Mouse (Mus musculus): ENCODE data around the gene Gsto2. TPM values are rescaled to one million over a fixed set of nuclear protein-coding genes. Genes with fewer than 3 reads are reported as not detected.

Gsto2 gene
- polyA plus RNA-seq, 2 experiments: 0.08 to 0.37 TPM

DNA sequence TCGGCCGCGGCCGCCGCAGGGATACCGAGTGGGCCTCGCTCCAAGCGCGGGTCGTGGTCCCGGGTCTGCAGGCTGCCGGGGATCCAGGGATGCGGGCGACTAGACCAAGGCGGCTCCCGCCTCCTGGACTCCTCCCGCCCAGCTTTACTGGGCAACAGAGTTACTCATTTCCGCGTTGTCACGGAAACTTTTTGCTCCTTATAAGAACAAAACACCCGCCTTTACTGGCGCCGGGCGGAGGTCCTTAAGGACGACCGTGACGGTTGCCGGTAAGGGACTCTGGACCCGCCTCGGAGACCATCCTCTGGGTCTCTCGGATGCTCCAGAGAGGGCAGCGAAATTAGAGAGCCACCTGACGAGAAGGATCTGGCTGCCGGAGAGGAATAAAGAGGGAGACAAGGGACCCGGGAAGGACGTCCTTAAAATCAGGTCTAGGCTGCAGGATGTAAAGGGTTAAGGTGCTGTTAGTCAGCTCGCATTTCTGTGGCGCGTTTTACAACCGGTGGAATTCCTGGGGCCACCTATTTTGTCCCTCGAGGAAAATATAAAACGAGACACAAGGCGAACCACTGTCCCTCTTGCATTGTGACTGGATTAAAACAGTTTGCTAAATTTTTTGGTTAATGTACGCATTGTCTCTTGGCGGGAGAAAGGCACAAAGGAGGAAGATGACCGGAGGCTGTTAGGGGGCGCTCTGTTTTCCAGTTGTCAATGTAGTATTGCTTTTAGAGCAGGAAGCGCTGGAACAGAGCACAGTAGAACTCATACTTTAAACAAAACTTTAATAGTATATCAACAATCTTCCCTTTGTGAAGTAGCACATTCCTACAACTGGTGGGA, 54.0 kb downstream of the Gsto2 start, which contains the start of the genes Cfap43 and Itprip:
Gene Cfap43, minus strand, starts transcription at position 162 of the 840 bp plus-strand sequence.
Gene Itprip, minus strand, starts transcription at position 174 of the 840 bp plus-strand sequence.
- WGBS (ENCODE audit: insufficient replicate concordance): under 1% methylated on average over 48 of the region's 48 CpGs
- TF ChIP-seq CTCF (IDR thresholded peaks at IDR 0.05; ENCODE audit: low read depth): peak; percentile 46
- peak; percentile 31 for TF ChIP-seq EP300 (IDR thresholded peaks at IDR 0.05; ENCODE audit: low read depth)
- H3K4me1 ChIP-seq (replicated peaks; ENCODE audit: control insufficient read depth in 2 of 2, insufficient read depth in 2 of 2, low read length in 1 of 2): peaks cover 10 to 19% of the 10 kb centered on the region in 2 experiments

DNA sequence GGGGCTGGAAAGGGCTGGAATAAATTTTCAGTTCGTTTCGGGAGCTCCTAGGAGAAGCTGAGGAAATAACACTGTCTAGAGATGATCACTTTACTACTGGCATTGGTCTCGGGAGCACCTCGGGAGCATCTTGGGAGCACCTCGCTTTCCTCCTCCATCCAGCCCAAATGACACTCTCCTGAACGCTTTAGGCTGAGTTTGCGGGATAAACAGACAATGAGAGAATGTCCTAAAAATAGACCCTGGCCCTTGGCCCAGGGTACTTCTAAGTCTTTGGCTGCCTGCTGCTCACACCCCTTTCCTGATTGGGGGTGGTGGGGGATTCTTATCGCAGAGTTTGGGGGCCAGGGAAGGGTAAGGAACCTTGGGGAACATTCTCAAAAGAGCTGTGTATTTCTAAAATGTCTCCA, 54.6 kb downstream of the Gsto2 start:
- Histone ChIP-seq H3K27me3 (ENCODE audit: control insufficient read depth, insufficient read depth, low read length) (no peaks in the 10 kb centered on the region), H3K4me3 (ENCODE audit: insufficient read depth in 1 of 2, low read depth in 2 of 2, low read length in 2 of 2) (peak overlapping the region; percentile 75 to 80; a peak in 3 of 4 replicates), H3K9ac (replicated peaks) (peak overlapping the region; percentile 88), H3K4me1 (replicated peaks; ENCODE audit: control insufficient read depth in 2 of 2, insufficient read depth in 2 of 2, low read length in 1 of 2) (peaks cover 10 to 19% of the 10 kb centered on the region in 2 experiments), H3K9me3 (ENCODE audit: control insufficient read depth, low read length) (no peaks in the 10 kb centered on the region), H3K36me3 (replicated peaks; ENCODE audit: control insufficient read depth, insufficient read depth, low read depth) (no peaks in the 10 kb centered on the region), H3K4me2 (ENCODE audit: low read depth) (peak overlapping the region; percentile 74), H3K27ac (peak overlapping the region; percentile 61)
- 2% methylated on average over 8 of the region's 8 CpGs for WGBS (ENCODE audit: insufficient replicate concordance)
- TF ChIP-seq CTCF (IDR thresholded peaks at IDR 0.05; ENCODE audit: low read depth) (no peak), EP300 (IDR thresholded peaks at IDR 0.05; ENCODE audit: low read depth) (no peak)
- ATAC-seq (ENCODE audit: insufficient read depth) (peak; percentile 18), DNase-seq (ENCODE audit: low read depth in 3 of 3, low spot score in 3 of 3) (no peak)

More for the DNA sequence above, 54.0 kb downstream of the Gsto2 start, which contains the start of the genes Cfap43 and Itprip:
- Histone ChIP-seq H3K27ac (peak within 1 kb of the TSS; percentile 61), H3K4me3 (ENCODE audit: insufficient read depth in 1 of 2, low read depth in 2 of 2, low read length in 2 of 2) (peak within 1 kb of the TSS; percentile 75 to 80), H3K9ac (replicated peaks) (peak within 1 kb of the TSS; percentile 88), H3K9me3 (ENCODE audit: control insufficient read depth, low read length) (no peaks in the 10 kb centered on the region), H3K27me3 (ENCODE audit: control insufficient read depth, insufficient read depth, low read length) (no peaks in the 10 kb centered on the region), H3K4me2 (ENCODE audit: low read depth) (peak within 1 kb of the TSS; percentile 74), H3K36me3 (replicated peaks; ENCODE audit: control insufficient read depth, insufficient read depth, low read depth) (no peaks in the 10 kb centered on the region)
- peak; percentile 84 for ATAC-seq (ENCODE audit: insufficient read depth)
- DNase-seq (ENCODE audit: low read depth in 3 of 3, low spot score in 3 of 3): peak; percentile 65 to 73 (median 69)

DNA sequence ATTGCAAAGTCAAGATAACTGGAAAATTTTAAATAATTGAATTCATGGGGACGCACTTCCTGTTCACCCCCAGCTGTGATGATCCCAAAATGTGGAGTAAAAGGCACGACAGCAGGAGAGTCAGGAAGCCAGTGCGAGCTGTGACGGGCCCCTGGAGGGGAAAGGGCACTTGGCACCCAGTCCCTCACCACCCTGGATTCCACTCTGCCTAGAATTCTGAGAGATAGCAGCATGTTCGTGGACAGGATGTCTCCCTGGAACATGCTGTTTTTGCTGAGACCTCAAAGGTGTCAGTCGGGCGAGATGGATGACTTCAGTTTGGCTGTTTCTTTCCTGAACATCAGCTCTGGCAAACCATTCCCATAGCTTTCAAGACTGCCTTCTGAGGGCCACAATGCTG, 60.5 kb downstream of the Gsto2 start:
- DNase-seq (ENCODE audit: low read depth in 3 of 3, low spot score in 3 of 3): no peak
- H3K27ac ChIP-seq: no peak overlapping the region
- no peaks in the 10 kb centered on the region for H3K9me3 ChIP-seq (ENCODE audit: control insufficient read depth, low read length)
- ATAC-seq (ENCODE audit: insufficient read depth): no peak
- TF ChIP-seq EP300 (IDR thresholded peaks at IDR 0.05; ENCODE audit: low read depth) (no peak), CTCF (IDR thresholded peaks at IDR 0.05; ENCODE audit: low read depth) (no peak)
- H3K27me3 ChIP-seq (ENCODE audit: control insufficient read depth, insufficient read depth, low read length): no peaks in the 10 kb centered on the region
- no peaks in the 10 kb centered on the region for H3K4me1 ChIP-seq (replicated peaks; ENCODE audit: control insufficient read depth in 2 of 2, insufficient read depth in 2 of 2, low read length in 1 of 2)
- H3K4me2 ChIP-seq (ENCODE audit: low read depth): no peak overlapping the region
- WGBS (ENCODE audit: insufficient replicate concordance): 51% methylated on average over 7 of the region's 7 CpGs
- H3K4me3 ChIP-seq (ENCODE audit: insufficient read depth in 1 of 2, low read depth in 2 of 2, low read length in 2 of 2): no peak overlapping the region
- H3K36me3 ChIP-seq (replicated peaks; ENCODE audit: control insufficient read depth, insufficient read depth, low read depth): no peaks in the 10 kb centered on the region
- no peak overlapping the region for H3K9ac ChIP-seq (replicated peaks)

DNA sequence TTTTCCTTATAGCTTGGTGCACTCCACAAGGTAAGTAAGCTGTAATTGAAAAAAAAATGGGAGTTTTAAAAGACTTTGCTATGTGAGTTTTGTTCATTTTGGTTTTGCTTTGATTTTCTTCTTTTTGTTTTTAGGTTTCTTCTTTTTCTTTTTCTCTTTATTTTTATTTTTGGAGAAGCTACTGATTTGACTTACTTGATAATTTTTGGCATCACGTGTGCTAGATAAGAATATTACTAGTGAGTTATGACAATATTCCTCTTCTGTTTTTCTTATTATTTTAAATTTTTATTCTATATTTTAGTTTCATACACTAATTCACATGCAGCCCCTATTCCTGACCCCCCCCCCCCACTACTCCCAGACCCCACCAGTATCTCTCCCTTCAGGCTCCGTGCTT, 61.7 kb downstream of the Gsto2 start:
- DNase-seq (ENCODE audit: low read depth in 3 of 3, low spot score in 3 of 3) (no peak), ATAC-seq (ENCODE audit: insufficient read depth) (no peak)
- TF ChIP-seq CTCF (IDR thresholded peaks at IDR 0.05; ENCODE audit: low read depth): no peak
- no peak for TF ChIP-seq EP300 (IDR thresholded peaks at IDR 0.05; ENCODE audit: low read depth)
- Histone ChIP-seq H3K9me3 (ENCODE audit: control insufficient read depth, low read length) (no peaks in the 10 kb centered on the region), H3K4me3 (ENCODE audit: insufficient read depth in 1 of 2, low read depth in 2 of 2, low read length in 2 of 2) (no peak overlapping the region), H3K27me3 (ENCODE audit: control insufficient read depth, insufficient read depth, low read length) (no peaks in the 10 kb centered on the region), H3K4me1 (replicated peaks; ENCODE audit: control insufficient read depth in 2 of 2, insufficient read depth in 2 of 2, low read length in 1 of 2) (no peaks in the 10 kb centered on the region), H3K4me2 (ENCODE audit: low read depth) (no peak overlapping the region), H3K27ac (no peak overlapping the region), H3K9ac (replicated peaks) (no peak overlapping the region), H3K36me3 (replicated peaks; ENCODE audit: control insufficient read depth, insufficient read depth, low read depth) (no peaks in the 10 kb centered on the region)
- 69% methylated on average over 2 of the region's 2 CpGs for WGBS (ENCODE audit: insufficient replicate concordance)

DNA sequence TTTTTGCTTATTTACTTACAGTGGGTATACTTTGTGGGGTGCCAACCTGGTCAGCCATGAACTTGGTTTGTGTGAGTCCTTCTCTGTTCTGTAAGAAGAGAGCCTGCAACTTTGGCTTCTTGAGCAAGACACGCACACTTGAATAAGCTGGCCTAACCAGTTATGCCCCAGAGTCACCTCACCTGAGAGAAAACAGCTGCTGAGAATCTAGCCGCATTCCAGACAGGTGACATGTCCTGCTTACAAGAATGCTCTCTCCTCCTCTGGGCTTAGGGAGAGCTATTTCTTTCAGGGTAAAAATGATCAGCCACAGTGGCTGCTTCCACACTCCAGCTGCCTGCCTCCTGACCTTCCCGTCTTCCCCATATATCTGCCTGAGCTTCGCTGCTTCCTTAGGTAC, 63.7 kb downstream of the Gsto2 start:
- no peak overlapping the region for H3K9ac ChIP-seq (replicated peaks)
- H3K36me3 ChIP-seq (replicated peaks; ENCODE audit: control insufficient read depth, insufficient read depth, low read depth): no peaks in the 10 kb centered on the region
- ATAC-seq (ENCODE audit: insufficient read depth) (no peak), DNase-seq (ENCODE audit: low read depth in 3 of 3, low spot score in 3 of 3) (no peak)
- H3K9me3 ChIP-seq (ENCODE audit: control insufficient read depth, low read length): no peaks in the 10 kb centered on the region
- no peaks in the 10 kb centered on the region for H3K4me1 ChIP-seq (replicated peaks; ENCODE audit: control insufficient read depth in 2 of 2, insufficient read depth in 2 of 2, low read length in 1 of 2)
- H3K27me3 ChIP-seq (ENCODE audit: control insufficient read depth, insufficient read depth, low read length): no peaks in the 10 kb centered on the region
- TF ChIP-seq EP300 (IDR thresholded peaks at IDR 0.05; ENCODE audit: low read depth) (no peak), CTCF (IDR thresholded peaks at IDR 0.05; ENCODE audit: low read depth) (no peak)
- no peak overlapping the region for H3K4me2 ChIP-seq (ENCODE audit: low read depth)
- WGBS (ENCODE audit: insufficient replicate concordance): 74% methylated on average over 4 of the region's 4 CpGs
- no peak overlapping the region for H3K4me3 ChIP-seq (ENCODE audit: insufficient read depth in 1 of 2, low read depth in 2 of 2, low read length in 2 of 2)
- no peak overlapping the region for H3K27ac ChIP-seq
